Mouse (Mus musculus): ENCODE results near the gene Snx15.

- TF ChIP-seq CTCF (IDR thresholded peaks at IDR 0.05; ENCODE audit: low read depth) (no peak), EP300 (optimal IDR thresholded peaks at IDR 0.05) (no peak)
Observed at GRCm38 (mm10) chr19:6102169-6102853, 25.8 kb downstream of the Snx15 start.
